Mouse (Mus musculus) testis, adult 10 weeks (tissue): Measurements from ENCODE around the gene Efcab10. TPM values are rescaled to one million over a fixed set of nuclear protein-coding genes. Genes with fewer than 3 reads are reported as not detected.

Experiments
- polyA plus RNA-seq: library from polyadenylated mRNA; stranded (reverse); fragments of 350-450 nt; fragmentation: Illumina TruSeq; extraction: RNeasy Lipid Tissue Mini Kit (QIAGEN cat#74804); gene quantifications from one replicate; pipeline ENCODE4 v1.2.3, GENCODE M21; 2014; ENCODE audit warnings: low read depth, low replicate concordance

Gene Efcab10
- 324 TPM for polyA plus RNA-seq

GRCm38 (mm10) chr12:33394804-33395623 is at the start of gene Efcab10:
Gene Efcab10 (plus strand): TSS chr12:33394854.

GRCm38 (mm10) chr12:33429387-33430160 is 34.9 kb downstream of the Efcab10 start, which contains the start of gene Twistnb:
Gene Twistnb (plus strand): TSS chr12:33429635.

Other genes starting within 250 kb of the Efcab10 start
- gene Atxn7l1, start 247.2 kb upstream of the Efcab10 start, polyA plus RNA-seq = 62.5 TPM
- 16.9 TPM for gene Twistnb, start 34.8 kb downstream of the Efcab10 start, polyA plus RNA-seq